In the genomic region with DNA sequence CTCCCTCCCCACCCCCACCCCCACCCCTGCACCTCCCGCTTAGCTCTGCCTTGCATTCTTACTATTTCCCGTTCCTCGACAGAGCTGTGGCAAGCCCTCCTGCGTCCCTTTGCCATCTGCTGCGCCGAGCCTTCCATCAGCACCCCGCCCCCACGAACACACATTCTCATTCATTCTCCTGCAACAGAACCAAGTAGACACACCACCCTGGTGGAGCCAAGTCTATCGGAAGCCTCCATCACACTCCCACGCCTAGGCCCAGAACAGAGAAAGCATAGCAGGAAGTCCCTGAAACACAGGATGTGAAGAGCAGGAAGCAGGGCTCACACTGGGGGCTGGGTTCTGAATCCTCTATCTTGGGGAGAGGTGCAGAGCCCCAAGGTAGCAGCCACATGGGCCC, we compare ENCODE assay signal across 18 mouse cellular contexts. TPM values are rescaled to one million over a fixed set of nuclear protein-coding genes. Genes with fewer than 3 reads are reported as not detected.
A peak's percentile ranks its signal among the peaks of the same experiment; 100 is the strongest.
DNase-seq lines count a peak whose midpoint lies in the region; ATAC-seq and TF ChIP-seq lines count a peak whose summit lies in the region.
"Had no signal": no experiment of that assay in that cellular context is flagged by ENCODE, and none has a peak within 500 bp of the region (broad histone marks: within the 10 kb centered on the region; RNA-seq: fewer than 3 reads in every experiment).

No protein-coding gene starts in this region.

- ATAC-seq in forebrain, embryonic 14.5 days: peak; percentile 47
- ATAC-seq in forebrain, embryonic 11.5 days (replicated peaks; ENCODE audit: low FRiP score): no peak
- ATAC-seq: forebrain, postnatal 0 days; intestine, embryonic 16.5 days; lung, postnatal 0 days had no signal

- H3K9me3 ChIP-seq in forebrain, embryonic 14.5 days (replicated peaks; ENCODE audit: control insufficient read depth, low read length): no peaks in the 10 kb centered on the region
- H3K9me3 ChIP-seq in forebrain, embryonic 11.5 days (ENCODE audit: control insufficient read depth, low read length): no peaks in the 10 kb centered on the region
- H3K9me3 ChIP-seq: hindbrain, embryonic 12.5 days; neural tube, embryonic 12.5 days had no signal

- H3K4me2 ChIP-seq in forebrain, embryonic 14.5 days (ENCODE audit: low read length): no peak overlapping the region
- H3K4me2 ChIP-seq in forebrain, embryonic 11.5 days (ENCODE audit: low read depth, low read length, severe bottlenecking): no peak overlapping the region
- H3K4me2 ChIP-seq: hindbrain, embryonic 12.5 days; neural tube, embryonic 12.5 days had no signal

- no peaks in the 10 kb centered on the region for H3K36me3 ChIP-seq in forebrain, embryonic 14.5 days (ENCODE audit: control insufficient read depth, insufficient read depth, low read length)
- no peaks in the 10 kb centered on the region for H3K36me3 ChIP-seq in forebrain, embryonic 11.5 days (ENCODE audit: control insufficient read depth, insufficient read depth, low read length)
- H3K36me3 ChIP-seq: hindbrain, embryonic 12.5 days; neural tube, embryonic 12.5 days had no signal

- no peak overlapping the region for H3K9ac ChIP-seq in forebrain, embryonic 14.5 days (ENCODE audit: low read length)
- H3K9ac ChIP-seq in forebrain, embryonic 11.5 days (ENCODE audit: low read length): no peak overlapping the region
- H3K9ac ChIP-seq: forebrain, postnatal 0 days; hindbrain, embryonic 12.5 days; liver, embryonic 14.5 days; neural tube, embryonic 12.5 days had no signal

- intact Hi-C loops in left cerebral cortex, adult 2 months (cut with DNase I): no loop called here

- H3K27ac ChIP-seq in forebrain, embryonic 14.5 days (ENCODE audit: low read depth, low read length): 0 out of 2 replicates have a peak overlapping the region, but pooled peaks have one; percentile 17
- H3K27ac ChIP-seq in forebrain, embryonic 11.5 days (ENCODE audit: low read depth, low read length): no peak overlapping the region
- H3K27ac ChIP-seq in left cerebral cortex, adult 2 months: no peak overlapping the region
- H3K27ac ChIP-seq: hindbrain, embryonic 12.5 days; liver, embryonic 14.5 days; neural tube, embryonic 12.5 days had no signal

- 64% methylated on average over 10 of the region's 10 CpGs for WGBS in forebrain, embryonic 14.5 days
- WGBS in forebrain, embryonic 11.5 days: 87% methylated on average over 10 of the region's 10 CpGs

- no peaks in the 10 kb centered on the region for H3K27me3 ChIP-seq in forebrain, embryonic 14.5 days (replicated peaks; ENCODE audit: control insufficient read depth, insufficient read depth, low read length)
- no peaks in the 10 kb centered on the region for H3K27me3 ChIP-seq in forebrain, embryonic 11.5 days (ENCODE audit: control insufficient read depth, insufficient read depth, low read length)
- H3K27me3 ChIP-seq: hindbrain, embryonic 12.5 days; neural tube, embryonic 12.5 days had no signal

- TF ChIP-seq CTCF in left cerebral cortex, adult 2 months (IDR thresholded peaks at IDR 0.05): no peak

- peaks cover 29% of the 10 kb centered on the region for H3K4me1 ChIP-seq in forebrain, embryonic 14.5 days (ENCODE audit: control insufficient read depth, insufficient read depth, low read length)
- H3K4me1 ChIP-seq in forebrain, embryonic 11.5 days (replicated peaks; ENCODE audit: control insufficient read depth, insufficient read depth, low read length): peaks cover 16% of the 10 kb centered on the region

- H3K4me3 ChIP-seq in forebrain, embryonic 14.5 days (ENCODE audit: low read depth, low read length): no peak overlapping the region
- no peak overlapping the region for H3K4me3 ChIP-seq in forebrain, embryonic 11.5 days (ENCODE audit: low read depth, low read length)
- no peak overlapping the region for H3K4me3 ChIP-seq in left cerebral cortex, adult 2 months
- H3K4me3 ChIP-seq: hindbrain, embryonic 12.5 days; neural tube, embryonic 12.5 days had no signal

- DNase-seq in forebrain, embryonic 14.5 days (ENCODE audit: low spot score): no peak
- no peak for DNase-seq in forebrain, embryonic 11.5 days (ENCODE audit: low spot score)
- DNase-seq in frontal cortex, adult 2 months (ENCODE audit: extremely low spot score in 1 of 2, low spot score in 1 of 2): peak; percentile 74 to 86
- peak; percentile 44 to 58 for DNase-seq in left cerebral cortex, adult 2 months (ENCODE audit: extremely low spot score in 1 of 2, low spot score in 2 of 2)
- peak; percentile 45 for DNase-seq in right cerebral cortex, postnatal 25 days
- no peak for DNase-seq in thymus, postnatal 4 days
- no peak for DNase-seq in thymus, adult 18-20 months
- no peak for DNase-seq in B cell, adult 2 months
- DNase-seq: adrenal gland, adult 2 months; cerebellum, adult 2 months; forebrain, postnatal 0 days; kidney, postnatal 10 days; thymus, postnatal 25 days had no signal

RNA-seq across cellular contexts. Expression of a gene that starts 51.6 kb away (rescaled TPM):
- polyA plus RNA-seq in forebrain, embryonic 14.5 days (2014; fragmentation: Nextera tagmentation; extraction: Ambion mirVana): 28.8 and 32.4 TPM in 2 replicates
- polyA plus RNA-seq in forebrain, embryonic 11.5 days (2014; fragmentation: Nextera tagmentation; extraction: Ambion mirVana): 30.0 and 30.9 TPM in 2 replicates
- 37.5 and 42.3 TPM in 2 replicates for polyA plus RNA-seq in frontal cortex, adult 2 months (2012; rRNA removed)
- total RNA-seq in left cerebral cortex, adult 2 months (2021): 10 to 100 TPM; 52.7 to 53.7 TPM

RNA-seq across cellular contexts. Expression of a gene that starts 59.1 kb away (rescaled TPM):
- 7.9 and 9.6 TPM in 2 replicates for polyA plus RNA-seq in forebrain, embryonic 14.5 days (2014; fragmentation: Nextera tagmentation; extraction: Ambion mirVana)
- 3.8 and 4.4 TPM in 2 replicates for polyA plus RNA-seq in forebrain, embryonic 11.5 days (2014; fragmentation: Nextera tagmentation; extraction: Ambion mirVana)
- polyA plus RNA-seq in frontal cortex, adult 2 months (2012; rRNA removed): 42.8 and 49.5 TPM in 2 replicates
- 10 to 100 TPM; 40.5 to 48.2 TPM for total RNA-seq in left cerebral cortex, adult 2 months (2021)

Comparison
In these comparisons a context has a peak if more than half of its experiments do, and no peak if none do; other contexts are left out.
1. DNase-seq: peak in frontal cortex, adult 2 months (2 of 2), left cerebral cortex, adult 2 months (2 of 2) and right cerebral cortex, postnatal 25 days (single experiment); none in forebrain, embryonic 14.5 days (single experiment), forebrain, embryonic 11.5 days (single experiment), thymus, postnatal 4 days (single experiment), thymus, adult 18-20 months (0 of 2) and B cell, adult 2 months (0 of 2).